Mouse (Mus musculus) liver, embryonic 14.5 days (tissue): ENCODE measurements at regions not wholly inside any gene's neighbourhood (a gene's known extent, or its start where the extent isn't known, plus 50 kb on each side); places are given as distances from the start of the nearest gene placed in this dataset.

Experiments
- ATAC-seq: fragments of 200-750 bp; cut with Nextera tagmentation; 2 replicates; pipeline ENCODE4 v1.8.0; 2017; ENCODE audit warnings: moderate number of reproducible peaks, mild to moderate bottlenecking, moderate library complexity; ENCODE audit not compliant: insufficient read depth
- DNase-seq, 3 experiments: peaks; one replicate each; pipeline ENCODE4 v3.0.0-alpha.2; 2012 to 2013; ENCODE audit warnings: low read depth in 3 of 3, low spot score in 3 of 3
- H3K27ac ChIP-seq: fragments of 300-500 bp; sonication (generic); 2 replicates; pipeline ENCODE4 v1.5.1; 2014; ENCODE audit warnings: moderate library complexity, mild to moderate bottlenecking, control low read depth, inconsistent platforms
- H3K27me3 ChIP-seq: fragments of 300-500 bp; sonication (generic); 2 replicates; pipeline ENCODE4 v1.6.1; 2014; ENCODE audit warnings: mild to moderate bottlenecking, low read length, moderate library complexity; ENCODE audit not compliant: control insufficient read depth, insufficient read depth
- H3K36me3 ChIP-seq: fragments of 300-500 bp; sonication (generic); replicated peaks from 2 replicates; pipeline ENCODE4 v1.6.1; 2014; ENCODE audit warnings: low read depth; ENCODE audit not compliant: control insufficient read depth, insufficient read depth
- H3K4me1 ChIP-seq, 2 experiments: fragments of 200-500 bp in 1 of 2; fragments of 300-500 bp in 1 of 2; sonication (generic) in 1 of 2; replicated peaks; 2 replicates each; pipeline ENCODE4 v1.6.1; 2012 to 2014; ENCODE audit warnings: antibody characterized with exemption in 1 of 2, inconsistent platforms in 1 of 2, low read length in 1 of 2; ENCODE audit not compliant: control insufficient read depth in 2 of 2, insufficient read depth in 2 of 2
- H3K4me2 ChIP-seq: fragments of 300-500 bp; sonication (generic); 2 replicates; pipeline ENCODE4 v1.6.1; 2014; ENCODE audit warnings: low read depth, mild to moderate bottlenecking, control low read depth, moderate library complexity
- H3K4me3 ChIP-seq, 2 experiments: fragments of 200-500 bp in 1 of 2; fragments of 300-500 bp in 1 of 2; sonication (generic) in 1 of 2; 2 replicates each; pipeline ENCODE4 v1.5.1; 2012 to 2014; ENCODE audit warnings: low read depth in 2 of 2, low read length in 2 of 2, mild to moderate bottlenecking in 2 of 2, control low read depth in 1 of 2, inconsistent platforms in 1 of 2, moderate library complexity in 1 of 2; ENCODE audit not compliant: insufficient read depth in 1 of 2
- H3K9ac ChIP-seq: fragments of 300-500 bp; sonication (generic); replicated peaks from 2 replicates; pipeline ENCODE4 v1.6.1; 2014; ENCODE audit warnings: mild to moderate bottlenecking, control low read depth, moderate library complexity
- H3K9me3 ChIP-seq: fragments of 300-500 bp; sonication (generic); 2 replicates; pipeline ENCODE4 v1.6.1; 2016; ENCODE audit warnings: low read length, mixed read lengths; ENCODE audit not compliant: control insufficient read depth
- CTCF ChIP-seq: IDR thresholded peaks from 2 replicates; pipeline ENCODE4 v1.5.1; 2016; ENCODE audit warnings: antibody characterized with exemption, low read depth, control low read depth
- EP300 ChIP-seq: IDR thresholded peaks from 2 replicates; pipeline ENCODE4 v1.6.1; 2016; ENCODE audit warnings: antibody characterized with exemption, low read depth
- WGBS: fragments of 180-500 bp; shearing (Covaris S2); extraction: QIAGEN DNeasy Blood & Tissue Kit; methylation state at CpG from one replicate; pipeline ENCODE4 v1.1.7; 2014; ENCODE audit not compliant: insufficient replicate concordance; 5-methylcytosine and 5-hydroxymethylcytosine counted together

- Histone ChIP-seq H3K4me3 (no peak overlapping the region), H3K9ac (no peak overlapping the region), H3K27ac (no peak overlapping the region), H3K36me3 (no peaks in the 10 kb centered on the region), H3K4me1 (no peaks in the 10 kb centered on the region), H3K4me2 (no peak overlapping the region), H3K27me3 (no peaks in the 10 kb centered on the region), H3K9me3 (no peaks in the 10 kb centered on the region)
- no peak for TF ChIP-seq EP300
- peak; percentile 31; the same call in 1 of the 2 replicates for TF ChIP-seq CTCF
- ATAC-seq (no peak), DNase-seq (no peak)
- WGBS = 45% methylated on average over 1 of the region's 1 CpGs
Observed at GRCm38 (mm10) chrX:11141294-11141693, 157.8 kb upstream of the H2al1a start.

- Histone ChIP-seq H3K27ac (no peak overlapping the region), H3K4me2 (no peak overlapping the region), H3K9ac (no peak overlapping the region), H3K27me3 (no peaks in the 10 kb centered on the region), H3K36me3 (no peaks in the 10 kb centered on the region), H3K4me3 (no peak overlapping the region), H3K4me1 (no peaks in the 10 kb centered on the region), H3K9me3 (no peaks in the 10 kb centered on the region)
- TF ChIP-seq EP300 (no peak), CTCF (no peak)
- no peak for ATAC-seq
- WGBS = 24% methylated on average over 2 of the region's 2 CpGs
- no peak for DNase-seq
Observed at GRCm38 (mm10) chrX:11158416-11158815, 140.6 kb upstream of the H2al1a start.

- Histone ChIP-seq H3K27ac (no peak overlapping the region), H3K27me3 (no peaks in the 10 kb centered on the region), H3K4me3 (no peak overlapping the region), H3K9me3 (no peaks in the 10 kb centered on the region), H3K4me1 (no peaks in the 10 kb centered on the region), H3K9ac (no peak overlapping the region), H3K36me3 (no peaks in the 10 kb centered on the region), H3K4me2 (no peak overlapping the region)
- no peak for DNase-seq
- WGBS = 68% methylated on average over 3 of the region's 3 CpGs
- TF ChIP-seq EP300 = no peak
- TF ChIP-seq CTCF = no peak
- ATAC-seq = no peak
Observed at GRCm38 (mm10) chrX:11170416-11170815, 128.6 kb upstream of the H2al1a start.

GRCm38 (mm10) chrX:11180194-11180816 lies 118.8 kb upstream of the H2al1a start:
- no peaks in the 10 kb centered on the region for H3K4me1 ChIP-seq
- no peak overlapping the region for H3K4me3 ChIP-seq
- H3K4me2 ChIP-seq = no peak overlapping the region
- H3K27me3 ChIP-seq = no peaks in the 10 kb centered on the region
- no peaks in the 10 kb centered on the region for H3K9me3 ChIP-seq
- H3K9ac ChIP-seq = no peak overlapping the region
- no peak for DNase-seq
- WGBS = 26% methylated on average over 7 of the region's 7 CpGs
- no peaks in the 10 kb centered on the region for H3K36me3 ChIP-seq
- TF ChIP-seq EP300 = no peak
- no peak for TF ChIP-seq CTCF
- no peak for ATAC-seq
- H3K27ac ChIP-seq = no peak overlapping the region

- Histone ChIP-seq H3K27ac (no peak overlapping the region), H3K4me1 (no peaks in the 10 kb centered on the region), H3K27me3 (no peaks in the 10 kb centered on the region), H3K4me2 (no peak overlapping the region), H3K4me3 (no peak overlapping the region), H3K9me3 (no peaks in the 10 kb centered on the region), H3K9ac (no peak overlapping the region), H3K36me3 (no peaks in the 10 kb centered on the region)
- DNase-seq (no peak), ATAC-seq (no peak)
- TF ChIP-seq EP300 (no peak), CTCF (no peak)
- 60% methylated on average over 12 of the region's 12 CpGs for WGBS
Observed at GRCm38 (mm10) chrX:11181855-11182254, 117.2 kb upstream of the H2al1a start.
